Mouse (Mus musculus): ENCODE data around the gene Dennd5b. TPM values are rescaled to one million over a fixed set of nuclear protein-coding genes. Genes with fewer than 3 reads are reported as not detected.

The Dennd5b gene
- polyA plus RNA-seq, 1 experiment from 2014 or later, result 10.9 TPM

GRCm38 (mm10) chr6:148946881-148947405 is 154.5 kb downstream of the Dennd5b start:
- peaks cover 4% of the 10 kb centered on the region for H3K36me3 ChIP-seq (ENCODE audit: control insufficient read depth, insufficient read depth, low read length)
- DNase-seq (ENCODE audit: low spot score) (peak; percentile 30), ATAC-seq (no peak)
- H3K4me2 ChIP-seq (ENCODE audit: low read length), result peak overlapping the region; percentile 73
- H3K4me1 ChIP-seq (ENCODE audit: control insufficient read depth, insufficient read depth, low read length), result peaks cover 8% of the 10 kb centered on the region; the same call in 1 of the 2 replicates
- H3K27me3 ChIP-seq (replicated peaks; ENCODE audit: control insufficient read depth, insufficient read depth, low read length), result no peaks in the 10 kb centered on the region
- 30% methylated on average over 11 of the region's 11 CpGs for WGBS
- H3K4me3 ChIP-seq (ENCODE audit: low read depth, low read length), result peak overlapping the region; percentile 98
- H3K27ac ChIP-seq (ENCODE audit: low read depth, low read length), result 0 out of 2 replicates have a peak overlapping the region, but pooled peaks have one; percentile 55
- no peaks in the 10 kb centered on the region for H3K9me3 ChIP-seq (replicated peaks; ENCODE audit: control insufficient read depth, low read length)
- H3K9ac ChIP-seq (ENCODE audit: low read length), result peak overlapping the region; percentile 96

DNA sequence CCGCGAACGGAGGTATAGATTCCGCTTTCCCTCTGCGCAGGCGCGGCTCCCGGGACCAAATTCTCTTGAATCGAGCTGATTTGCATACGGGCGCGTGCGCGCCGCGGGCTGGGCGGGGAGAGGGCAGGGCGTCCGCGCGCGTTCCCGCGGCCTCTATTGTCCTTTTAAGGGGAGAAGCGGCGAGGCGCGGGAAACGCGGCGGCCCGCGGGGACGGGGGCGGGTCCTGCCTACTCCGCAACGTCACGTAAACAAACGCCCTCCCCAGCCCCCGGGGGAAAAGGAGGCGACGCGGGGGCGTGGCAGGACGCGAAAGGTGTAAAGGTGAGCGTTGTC is 155.1 kb downstream of the Dennd5b start, which contains the start of gene Sinhcaf:
TSS of gene Sinhcaf (minus strand) at position 59 of the 334 bp plus-strand sequence.
- no peaks in the 10 kb centered on the region for H3K27me3 ChIP-seq (replicated peaks; ENCODE audit: control insufficient read depth, insufficient read depth, low read length)
- peak within 1 kb of the TSS; percentile 73 for H3K4me2 ChIP-seq (ENCODE audit: low read length)
- 0% methylated on average over 45 of the region's 47 CpGs for WGBS
- ATAC-seq (peak; percentile 84), DNase-seq (ENCODE audit: low spot score) (peak; percentile 99)
- peak within 1 kb of the TSS; percentile 98 for H3K4me3 ChIP-seq (ENCODE audit: low read depth, low read length)
- peaks cover 7% of the 10 kb centered on the region for H3K36me3 ChIP-seq (ENCODE audit: control insufficient read depth, insufficient read depth, low read length)
- H3K4me1 ChIP-seq (ENCODE audit: control insufficient read depth, insufficient read depth, low read length), result peaks cover 13% of the 10 kb centered on the region; the same call in 1 of the 2 replicates
- H3K9ac ChIP-seq (ENCODE audit: low read length), result peak within 1 kb of the TSS; percentile 96
- H3K27ac ChIP-seq (ENCODE audit: low read depth, low read length), result peak within 1 kb of the TSS; percentile 89
- no peaks in the 10 kb centered on the region for H3K9me3 ChIP-seq (replicated peaks; ENCODE audit: control insufficient read depth, low read length)

GRCm38 (mm10) chr6:148945509-148946408 is 155.7 kb downstream of the Dennd5b start:
- under 1% methylated on average over 75 of the region's 75 CpGs for WGBS

DNA sequence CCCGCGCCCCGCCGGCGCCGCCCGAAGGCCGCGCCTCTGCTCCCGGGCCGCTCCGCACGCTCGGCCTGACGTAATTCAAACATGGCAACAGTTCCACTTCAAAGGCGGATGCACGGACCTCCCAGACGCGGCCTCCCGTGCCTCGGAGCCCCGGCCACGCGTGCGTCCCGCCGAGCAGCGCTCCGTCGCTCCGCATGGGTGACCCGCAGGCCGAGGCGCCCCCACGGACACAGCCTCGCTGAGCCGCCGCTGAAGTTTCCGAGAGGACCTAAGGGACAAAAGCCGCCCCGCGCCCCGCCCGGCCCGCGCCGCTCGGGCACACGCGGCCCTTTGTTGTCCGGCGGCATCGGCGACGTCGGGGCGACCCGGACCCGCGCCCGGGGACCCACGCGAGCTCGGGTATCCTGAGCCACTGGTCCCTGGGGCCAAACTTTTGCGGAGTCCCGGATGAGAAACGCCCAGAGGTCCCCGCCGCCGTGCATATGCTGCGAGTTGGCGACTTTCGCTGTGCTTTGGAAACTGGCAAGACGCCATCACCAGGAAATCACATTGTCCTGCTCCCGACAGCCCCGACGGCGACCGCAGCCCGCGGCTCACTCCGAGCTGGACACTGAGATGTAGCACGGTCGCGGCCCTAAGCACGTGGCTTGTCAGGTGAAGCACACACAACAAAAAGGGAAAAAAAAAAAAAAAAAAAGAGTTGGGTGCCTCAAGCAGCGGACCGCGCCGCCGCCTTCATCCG is 156.5 kb downstream of the Dennd5b start:
- Histone ChIP-seq H3K4me2 (ENCODE audit: low read length) (peak overlapping the region; percentile 73), H3K27me3 (replicated peaks; ENCODE audit: control insufficient read depth, insufficient read depth, low read length) (no peaks in the 10 kb centered on the region), H3K9ac (ENCODE audit: low read length) (peak overlapping the region; percentile 96), H3K36me3 (ENCODE audit: control insufficient read depth, insufficient read depth, low read length) (peaks cover 8% of the 10 kb centered on the region), H3K27ac (ENCODE audit: low read depth, low read length) (peak overlapping the region; percentile 89), H3K9me3 (replicated peaks; ENCODE audit: control insufficient read depth, low read length) (no peaks in the 10 kb centered on the region), H3K4me3 (ENCODE audit: low read depth, low read length) (peak overlapping the region; percentile 98), H3K4me1 (ENCODE audit: control insufficient read depth, insufficient read depth, low read length) (peaks cover 13% of the 10 kb centered on the region; the same call in 1 of the 2 replicates)
- peak; percentile 79 for DNase-seq (ENCODE audit: low spot score)
- WGBS, result under 1% methylated on average over 84 of the region's 92 CpGs
- peak; percentile 70 for ATAC-seq

More at GRCm38 (mm10) chr6:148945509-148946408, 155.7 kb downstream of the Dennd5b start:
- H3K9ac ChIP-seq (ENCODE audit: low read length), result peak overlapping the region; percentile 96
- H3K27me3 ChIP-seq (replicated peaks; ENCODE audit: control insufficient read depth, insufficient read depth, low read length), result no peaks in the 10 kb centered on the region
- peak overlapping the region; percentile 98 for H3K4me3 ChIP-seq (ENCODE audit: low read depth, low read length)
- no peaks in the 10 kb centered on the region for H3K9me3 ChIP-seq (replicated peaks; ENCODE audit: control insufficient read depth, low read length)
- H3K4me1 ChIP-seq (ENCODE audit: control insufficient read depth, insufficient read depth, low read length), result peaks cover 13% of the 10 kb centered on the region; the same call in 1 of the 2 replicates
- peak overlapping the region; percentile 73 for H3K4me2 ChIP-seq (ENCODE audit: low read length)
- peak; percentile 24 for ATAC-seq
- peak; percentile 56 for DNase-seq (ENCODE audit: low spot score)
- peak overlapping the region; percentile 89 for H3K27ac ChIP-seq (ENCODE audit: low read depth, low read length)
- peaks cover 7% of the 10 kb centered on the region for H3K36me3 ChIP-seq (ENCODE audit: control insufficient read depth, insufficient read depth, low read length)

- H3K36me3 ChIP-seq (ENCODE audit: control insufficient read depth, insufficient read depth, low read length), result peaks cover 11% of the 10 kb centered on the region
- H3K4me2 ChIP-seq (ENCODE audit: low read length), result peak overlapping the region; percentile 73
- 0% methylated on average over 17 of the region's 30 CpGs for WGBS
- H3K4me3 ChIP-seq (ENCODE audit: low read depth, low read length), result peak overlapping the region; percentile 98
- peak overlapping the region; percentile 89 for H3K27ac ChIP-seq (ENCODE audit: low read depth, low read length)
- no peaks in the 10 kb centered on the region for H3K27me3 ChIP-seq (replicated peaks; ENCODE audit: control insufficient read depth, insufficient read depth, low read length)
- ATAC-seq, result no peak
- peak overlapping the region; percentile 96 for H3K9ac ChIP-seq (ENCODE audit: low read length)
- H3K4me1 ChIP-seq (ENCODE audit: control insufficient read depth, insufficient read depth, low read length), result peaks cover 13% of the 10 kb centered on the region; the same call in 1 of the 2 replicates
- H3K9me3 ChIP-seq (replicated peaks; ENCODE audit: control insufficient read depth, low read length), result no peaks in the 10 kb centered on the region
- DNase-seq (ENCODE audit: low spot score), result no peak
Observed at GRCm38 (mm10) chr6:148944344-148944766, 157.1 kb downstream of the Dennd5b start.

DNA sequence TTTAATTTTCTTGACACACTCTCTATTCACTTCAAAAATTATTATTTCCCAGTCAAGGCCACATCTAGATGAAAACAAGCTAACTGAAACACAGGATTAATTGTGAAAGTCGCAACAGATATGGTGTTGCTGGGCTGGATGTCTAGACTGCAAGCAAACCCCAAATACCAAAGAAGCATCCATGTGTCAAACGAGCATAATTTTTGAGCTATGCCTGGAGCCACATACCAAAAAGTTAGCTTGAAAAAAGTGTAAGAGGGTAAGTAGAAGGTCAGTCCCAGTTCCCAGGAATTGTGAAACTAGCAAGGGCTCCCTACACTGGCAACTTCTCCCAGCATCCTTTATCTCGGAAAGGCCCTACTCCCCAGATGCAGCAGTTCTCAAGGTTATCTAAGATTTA is 157.8 kb downstream of the Dennd5b start:
- DNase-seq (ENCODE audit: low spot score), result peak; percentile 3
- ATAC-seq, result no peak
- Histone ChIP-seq H3K9ac (ENCODE audit: low read length) (peak overlapping the region; percentile 96), H3K36me3 (ENCODE audit: control insufficient read depth, insufficient read depth, low read length) (peaks cover 11% of the 10 kb centered on the region), H3K4me3 (ENCODE audit: low read depth, low read length) (peak overlapping the region; percentile 98), H3K27me3 (replicated peaks; ENCODE audit: control insufficient read depth, insufficient read depth, low read length) (no peaks in the 10 kb centered on the region), H3K9me3 (replicated peaks; ENCODE audit: control insufficient read depth, low read length) (no peaks in the 10 kb centered on the region), H3K27ac (ENCODE audit: low read depth, low read length) (no peak overlapping the region), H3K4me2 (ENCODE audit: low read length) (peak overlapping the region; percentile 73), H3K4me1 (ENCODE audit: control insufficient read depth, insufficient read depth, low read length) (peaks cover 13% of the 10 kb centered on the region; the same call in 1 of the 2 replicates)
- 8% methylated on average over 3 of the region's 3 CpGs for WGBS

DNA sequence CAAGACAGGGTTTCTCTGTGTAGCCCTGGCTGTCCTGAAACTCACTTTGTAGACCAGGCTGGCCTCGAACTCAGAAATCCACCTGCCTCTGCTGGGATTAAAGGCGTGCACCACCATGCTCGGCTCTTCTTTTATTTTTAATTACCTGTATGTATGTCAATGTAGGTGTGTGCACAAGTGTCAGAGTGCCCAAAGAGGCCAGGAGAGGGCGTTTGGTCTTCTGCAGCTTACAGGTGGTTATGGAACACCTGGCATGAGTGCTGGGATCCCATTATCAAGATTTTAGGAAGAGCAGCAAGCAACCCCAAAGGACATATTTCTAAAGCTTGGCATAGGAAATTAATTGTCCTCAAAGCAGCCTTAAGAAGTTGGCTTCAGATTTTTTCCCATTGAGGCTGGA is 159.1 kb downstream of the Dennd5b start:
- H3K27ac ChIP-seq (ENCODE audit: low read depth, low read length), result no peak overlapping the region
- no peak overlapping the region for H3K4me3 ChIP-seq (ENCODE audit: low read depth, low read length)
- ATAC-seq (no peak), DNase-seq (ENCODE audit: low spot score) (no peak)
- WGBS, result 65% methylated on average over 4 of the region's 4 CpGs
- H3K4me2 ChIP-seq (ENCODE audit: low read length), result no peak overlapping the region; the same call in 1 of the 2 replicates
- H3K9me3 ChIP-seq (replicated peaks; ENCODE audit: control insufficient read depth, low read length), result no peaks in the 10 kb centered on the region
- peaks cover 11% of the 10 kb centered on the region for H3K36me3 ChIP-seq (ENCODE audit: control insufficient read depth, insufficient read depth, low read length)
- H3K9ac ChIP-seq (ENCODE audit: low read length), result no peak overlapping the region
- no peaks in the 10 kb centered on the region for H3K27me3 ChIP-seq (replicated peaks; ENCODE audit: control insufficient read depth, insufficient read depth, low read length)
- H3K4me1 ChIP-seq (ENCODE audit: control insufficient read depth, insufficient read depth, low read length), result peaks cover 13% of the 10 kb centered on the region; the same call in 1 of the 2 replicates

DNA sequence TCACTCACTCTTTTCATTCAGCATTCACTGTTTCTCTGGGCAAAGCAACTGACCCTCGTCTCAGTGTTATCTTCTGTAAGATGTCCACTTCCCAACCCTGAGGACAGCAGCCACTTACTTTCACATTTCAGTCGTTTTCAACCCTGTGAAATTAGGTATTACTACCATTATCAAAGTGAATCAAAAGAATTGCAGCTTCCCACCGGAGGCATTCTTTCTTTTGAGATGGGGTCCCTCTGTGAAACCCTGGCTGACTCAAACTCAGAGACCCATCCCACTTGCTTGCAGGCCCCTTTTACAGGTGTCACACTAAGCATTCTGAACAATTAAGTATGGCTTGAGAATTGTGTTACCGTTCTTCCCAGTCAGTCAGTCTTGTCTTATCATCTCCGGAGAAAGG is 159.6 kb downstream of the Dennd5b start:
- 48% methylated on average over 5 of the region's 5 CpGs for WGBS
- Histone ChIP-seq H3K4me1 (ENCODE audit: control insufficient read depth, insufficient read depth, low read length) (peaks cover 13% of the 10 kb centered on the region; the same call in 1 of the 2 replicates), H3K9ac (ENCODE audit: low read length) (no peak overlapping the region), H3K36me3 (ENCODE audit: control insufficient read depth, insufficient read depth, low read length) (peaks cover 11% of the 10 kb centered on the region), H3K27me3 (replicated peaks; ENCODE audit: control insufficient read depth, insufficient read depth, low read length) (no peaks in the 10 kb centered on the region), H3K9me3 (replicated peaks; ENCODE audit: control insufficient read depth, low read length) (no peaks in the 10 kb centered on the region), H3K27ac (ENCODE audit: low read depth, low read length) (no peak overlapping the region), H3K4me2 (ENCODE audit: low read length) (no peak overlapping the region), H3K4me3 (ENCODE audit: low read depth, low read length) (no peak overlapping the region)
- DNase-seq (ENCODE audit: low spot score), result no peak
- ATAC-seq, result no peak

Data from forebrain, embryonic 14.5 days (tissue).